Mouse (Mus musculus): ENCODE measurements at regions not wholly inside any gene's neighbourhood (a gene's known extent, or its start where the extent isn't known, plus 50 kb on each side); places are given as distances from the start of the nearest gene placed in this dataset.

- no peak for ATAC-seq (replicated peaks; ENCODE audit: poor library complexity, severe bottlenecking)
Measured at GRCm38 (mm10) chr13:44168186-44168585, 383.6 kb downstream of the Cd83 start.

GRCm38 (mm10) chr13:44171639-44172038 is 387.1 kb downstream of the Cd83 start:
- no peak for ATAC-seq (replicated peaks; ENCODE audit: poor library complexity, severe bottlenecking)

GRCm38 (mm10) chr13:44172701-44173100 is 388.1 kb downstream of the Cd83 start:
- ATAC-seq (replicated peaks; ENCODE audit: poor library complexity, severe bottlenecking), result no peak

GRCm38 (mm10) chr13:44174236-44174635 is 389.7 kb downstream of the Cd83 start:
- no peak for ATAC-seq (replicated peaks; ENCODE audit: poor library complexity, severe bottlenecking)

- ATAC-seq (replicated peaks; ENCODE audit: poor library complexity, severe bottlenecking), result no peak
Measured at GRCm38 (mm10) chr13:44175300-44176036, 390.9 kb downstream of the Cd83 start.

- ATAC-seq (replicated peaks; ENCODE audit: poor library complexity, severe bottlenecking), result no peak
Measured at GRCm38 (mm10) chr13:44176121-44176520, 391.5 kb downstream of the Cd83 start.

- ATAC-seq (replicated peaks; ENCODE audit: poor library complexity, severe bottlenecking), result no peak
Measured at GRCm38 (mm10) chr13:44178006-44178405, 393.4 kb downstream of the Cd83 start.

GRCm38 (mm10) chr13:44180384-44180783 is 395.8 kb downstream of the Cd83 start:
- ATAC-seq (replicated peaks; ENCODE audit: poor library complexity, severe bottlenecking), result no peak

- no peak for ATAC-seq (replicated peaks; ENCODE audit: poor library complexity, severe bottlenecking)
Measured at GRCm38 (mm10) chr13:44182544-44183191, 398.1 kb downstream of the Cd83 start.

GRCm38 (mm10) chr13:44195365-44195764 is 410.8 kb downstream of the Cd83 start:
- no peak for ATAC-seq (replicated peaks; ENCODE audit: poor library complexity, severe bottlenecking)

GRCm38 (mm10) chr13:44206042-44206441 is 421.5 kb downstream of the Cd83 start:
- ATAC-seq (replicated peaks; ENCODE audit: poor library complexity, severe bottlenecking), result no peak

GRCm38 (mm10) chr13:44206448-44206847 is 421.9 kb downstream of the Cd83 start:
- no peak for ATAC-seq (replicated peaks; ENCODE audit: poor library complexity, severe bottlenecking)

- ATAC-seq (replicated peaks; ENCODE audit: poor library complexity, severe bottlenecking), result no peak
Measured at GRCm38 (mm10) chr13:44207400-44208005, 422.9 kb downstream of the Cd83 start.

GRCm38 (mm10) chr13:44209036-44209435 is 424.5 kb downstream of the Cd83 start:
- ATAC-seq (replicated peaks; ENCODE audit: poor library complexity, severe bottlenecking), result no peak

- no peak for ATAC-seq (replicated peaks; ENCODE audit: poor library complexity, severe bottlenecking)
Measured at GRCm38 (mm10) chr13:44210123-44210522, 425.5 kb downstream of the Cd83 start.

GRCm38 (mm10) chr13:44212356-44212755 is 427.8 kb downstream of the Cd83 start:
- no peak for ATAC-seq (replicated peaks; ENCODE audit: poor library complexity, severe bottlenecking)

- no peak for ATAC-seq (replicated peaks; ENCODE audit: poor library complexity, severe bottlenecking)
Measured at GRCm38 (mm10) chr13:44212936-44213335, 428.4 kb downstream of the Cd83 start.

- ATAC-seq (replicated peaks; ENCODE audit: poor library complexity, severe bottlenecking), result no peak
Measured at GRCm38 (mm10) chr13:44218266-44218665, 433.7 kb downstream of the Cd83 start.

- no peak for ATAC-seq (replicated peaks; ENCODE audit: poor library complexity, severe bottlenecking)
Measured at GRCm38 (mm10) chr13:44221721-44222120, 437.1 kb downstream of the Cd83 start.

GRCm38 (mm10) chr13:44222335-44222734 is 437.8 kb downstream of the Cd83 start:
- no peak for ATAC-seq (replicated peaks; ENCODE audit: poor library complexity, severe bottlenecking)

- no peak for ATAC-seq (replicated peaks; ENCODE audit: poor library complexity, severe bottlenecking)
Measured at GRCm38 (mm10) chr13:44227706-44228459, 443.3 kb downstream of the Cd83 start.

Measured in granulocyte monocyte progenitor cell, adult 5-6 weeks (primary cell).